Mouse (Mus musculus): Measurements from ENCODE around the gene Usp20. TPM values are rescaled to one million over a fixed set of nuclear protein-coding genes. Genes with fewer than 3 reads are reported as not detected.

Gene Usp20
- total RNA-seq, 2 experiments from 2014 or later: 55.6 to 56.6 TPM

DNA sequence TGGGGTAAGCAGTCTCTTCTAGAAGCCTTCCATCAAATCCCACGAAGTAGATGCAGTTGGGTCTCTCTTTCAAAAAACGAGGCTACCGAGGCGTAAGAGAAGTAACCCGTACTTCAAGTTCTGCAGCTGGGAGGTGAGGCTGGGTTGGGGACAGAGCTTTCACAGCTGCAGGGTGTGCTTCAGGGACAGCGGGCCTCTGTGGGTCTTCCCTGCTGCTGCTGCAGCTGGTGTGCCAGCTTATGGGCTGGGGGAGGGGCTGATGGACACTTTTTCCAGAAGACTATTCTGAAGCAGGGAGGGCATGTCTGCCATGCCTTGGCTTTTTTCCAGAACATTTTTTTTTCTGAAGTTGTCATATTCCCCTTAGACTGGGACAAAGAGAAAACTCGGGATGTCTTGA lies 945 bp downstream of the Usp20 start:
- intact Hi-C loops (cut with DNase I): no loop called here
- peak in 1 of 2 experiments; percentile 6 for DNase-seq

DNA sequence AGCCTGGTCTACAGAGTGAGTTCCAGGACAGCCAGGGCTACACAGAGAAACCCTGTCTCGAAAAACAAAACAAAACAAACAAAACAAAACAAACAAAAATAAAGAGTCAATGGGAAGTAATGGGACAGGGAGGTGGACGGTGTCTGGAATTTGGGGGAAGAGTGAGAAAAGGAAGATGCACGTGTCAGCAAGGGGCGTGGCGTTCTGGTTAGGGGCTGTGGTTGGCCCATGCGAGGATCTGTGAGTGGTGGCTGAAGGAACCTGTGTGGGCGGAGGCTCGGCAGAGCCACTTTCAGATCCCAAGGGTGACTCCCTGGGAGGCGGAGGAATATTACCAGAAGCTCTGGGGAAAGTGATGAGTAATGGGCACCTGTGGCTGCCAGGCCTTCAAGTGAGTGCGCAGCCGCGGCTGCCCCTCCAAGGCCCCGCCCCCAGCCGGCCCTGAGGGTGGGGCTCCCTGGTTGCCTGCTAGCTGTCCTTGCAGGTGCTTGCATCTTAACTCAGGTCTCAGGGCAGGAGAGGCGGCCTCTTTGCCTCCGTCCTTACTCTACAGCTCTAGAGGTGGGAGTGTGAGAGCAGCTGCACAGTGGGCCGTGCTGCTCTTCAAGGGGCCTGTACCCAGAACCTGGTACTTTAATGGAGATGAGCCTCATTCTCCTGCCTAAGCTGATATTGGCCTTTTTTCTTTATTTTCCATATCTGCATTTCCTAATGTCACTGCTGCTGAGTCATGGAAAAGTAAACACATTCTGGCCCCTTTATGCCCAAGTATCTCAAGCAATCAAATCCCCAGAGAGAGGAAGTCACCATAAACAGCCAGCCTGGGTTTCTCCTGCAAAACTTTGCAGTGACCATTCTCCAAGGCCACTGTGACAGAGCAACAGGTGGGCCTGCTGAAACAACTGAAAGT lies 3.3 kb downstream of the Usp20 start:
- intact Hi-C loops (cut with DNase I): no loop called here
- DNase-seq: peak in 1 of 2 experiments; percentile 38

DNA sequence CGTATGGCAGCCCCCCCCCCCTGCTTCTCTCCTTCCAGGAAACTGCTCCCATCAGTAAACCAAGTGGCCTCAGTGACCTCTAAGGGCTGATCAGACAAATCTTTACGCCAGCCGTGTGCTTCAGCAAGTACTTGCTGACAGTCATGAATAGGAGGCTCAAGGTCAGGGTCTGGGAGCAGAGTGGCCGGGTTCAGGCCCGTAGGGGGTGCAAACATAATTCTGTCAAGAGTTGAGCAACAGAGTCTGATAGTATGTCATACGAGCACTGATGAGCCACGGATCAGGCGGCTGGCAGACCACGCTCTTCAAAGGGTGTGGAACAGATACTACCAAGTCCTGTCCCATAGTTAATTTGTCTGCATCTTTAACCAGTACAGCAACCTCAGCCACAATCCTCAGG lies 8.1 kb downstream of the Usp20 start:
- no peak for DNase-seq
- intact Hi-C loops (cut with DNase I): no loop called here

DNA sequence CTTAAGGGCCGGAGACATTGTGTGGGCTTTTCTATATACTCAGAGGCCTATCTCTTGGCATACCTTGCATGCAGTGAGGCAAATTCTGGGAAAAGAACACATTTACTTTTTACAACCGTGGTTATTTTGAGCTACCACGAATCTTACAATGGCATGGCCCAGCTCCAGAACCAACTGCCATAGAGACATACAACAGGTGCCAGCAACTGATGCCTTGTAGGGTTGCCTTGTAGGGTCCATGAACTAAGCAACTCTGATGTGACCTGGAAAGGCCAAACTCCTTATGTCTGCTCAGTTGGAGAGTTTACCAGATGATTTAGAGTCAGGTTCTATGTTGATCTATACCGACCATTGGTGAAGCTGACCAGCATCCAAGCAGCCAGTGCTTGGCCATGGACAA lies 12.8 kb downstream of the Usp20 start:
- DNase-seq: no peak
- intact Hi-C loops (cut with DNase I): no loop called here

DNA sequence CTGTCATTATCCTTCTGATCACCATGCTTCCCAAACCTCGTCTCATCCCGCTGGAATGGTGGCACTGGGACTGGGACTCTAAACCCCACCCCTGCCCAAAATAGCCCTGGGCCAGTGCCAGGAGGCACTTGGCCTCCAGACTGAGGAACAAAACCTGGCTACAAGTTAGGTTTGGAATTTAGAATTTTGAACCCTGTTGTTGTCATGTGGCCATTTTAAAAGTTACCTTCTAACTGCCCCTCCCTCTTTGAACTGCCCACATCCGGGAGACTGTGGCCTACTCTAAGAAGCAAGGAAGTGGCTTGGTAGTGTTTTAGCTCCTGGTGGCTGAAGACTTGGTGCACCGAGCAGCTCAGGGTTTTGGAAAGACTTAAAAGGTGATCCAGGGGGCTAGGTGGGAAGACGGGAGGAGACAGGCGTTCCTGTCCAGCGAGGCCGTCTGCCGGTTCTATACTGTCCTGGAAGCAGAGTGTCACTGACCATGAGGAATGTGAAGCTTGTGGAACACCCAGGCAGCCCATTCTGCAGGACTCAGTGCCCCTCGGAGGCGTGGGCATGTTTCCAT lies 13.4 kb downstream of the Usp20 start:
- intact Hi-C loops (cut with DNase I): no loop called here
- DNase-seq: peak; percentile 69 to 80

DNA sequence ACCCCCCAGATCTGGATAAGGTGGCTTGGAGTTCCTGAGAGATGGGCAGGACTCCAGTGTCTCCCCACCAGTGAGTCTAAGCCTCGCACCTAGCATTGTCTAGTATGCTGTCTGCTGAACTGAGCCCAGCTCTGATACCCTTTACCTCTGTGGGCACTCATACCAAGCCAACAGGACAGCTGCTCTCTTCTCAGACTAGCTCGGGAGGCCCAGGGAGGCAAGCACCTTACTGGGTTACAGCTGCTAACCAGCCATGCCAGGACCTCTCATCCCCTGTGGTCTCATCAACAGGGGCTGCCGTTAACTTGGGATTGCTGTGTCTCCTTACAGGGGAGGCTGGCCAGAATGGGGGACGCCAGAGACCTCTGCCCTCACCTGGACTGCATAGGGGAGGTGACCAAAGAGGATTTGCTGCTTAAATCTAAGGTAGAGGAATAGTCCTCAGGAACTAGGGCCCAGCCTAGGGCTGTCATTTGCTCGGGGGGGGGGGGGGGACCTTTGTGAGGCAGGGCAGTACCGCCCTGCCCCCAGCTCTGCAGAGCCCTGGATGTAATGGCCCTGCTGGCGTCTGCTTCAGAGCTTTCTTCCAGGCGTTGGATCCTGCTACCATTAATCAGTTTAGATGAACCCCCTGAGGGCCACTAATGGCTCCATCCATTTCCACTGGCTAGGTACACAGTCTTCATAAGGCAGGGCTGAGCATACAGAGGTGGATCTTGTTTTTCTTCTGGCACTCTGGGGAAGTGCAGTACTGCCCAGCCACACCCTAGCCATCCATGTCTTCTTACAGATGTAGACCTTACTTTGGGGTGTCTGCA lies 16.6 kb downstream of the Usp20 start:
- intact Hi-C loops (cut with DNase I): no loop called here
- DNase-seq: no peak

DNA sequence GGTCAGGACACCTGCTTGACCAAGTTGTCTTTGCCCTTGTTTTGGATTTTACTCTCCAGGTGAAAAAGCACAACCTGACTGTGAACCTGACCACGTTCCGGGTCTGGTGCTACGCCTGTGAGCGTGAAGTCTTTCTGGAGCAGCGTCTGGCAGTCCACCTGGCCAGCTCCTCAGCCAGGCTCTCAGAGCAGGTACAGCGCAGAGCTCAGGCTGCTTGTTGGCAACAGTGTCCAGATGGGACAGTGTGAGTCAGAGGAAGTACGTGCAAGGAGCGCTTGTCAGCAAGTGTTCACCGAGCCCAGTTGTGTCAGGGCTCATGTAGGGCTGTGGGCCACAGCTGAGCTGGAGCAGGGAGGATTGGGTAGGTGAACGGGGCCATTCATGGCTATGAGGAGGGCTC lies 20.8 kb downstream of the Usp20 start:
- intact Hi-C loops (cut with DNase I): no loop called here
- DNase-seq: no peak

DNA sequence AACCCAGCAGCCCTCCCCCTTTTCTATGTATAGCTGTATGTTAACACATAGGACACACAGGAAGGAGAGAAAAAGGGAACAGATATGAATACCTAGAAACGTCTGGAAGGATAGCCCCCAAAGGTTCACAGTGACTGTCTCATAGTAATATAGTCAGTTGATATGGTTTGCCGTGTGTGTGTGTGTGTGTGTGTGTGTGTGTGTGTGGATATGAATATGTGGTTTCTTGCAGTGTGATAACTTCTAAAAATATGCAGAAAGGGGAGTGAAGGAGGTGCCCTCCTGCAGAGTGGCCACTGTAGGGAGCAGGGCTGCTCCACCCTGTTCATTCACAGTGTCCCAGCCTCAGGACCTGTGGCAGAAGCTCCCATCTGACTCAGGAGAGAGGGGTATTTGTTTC lies 23.4 kb downstream of the Usp20 start:
- intact Hi-C loops (cut with DNase I): no loop called here
- DNase-seq: no peak

DNA sequence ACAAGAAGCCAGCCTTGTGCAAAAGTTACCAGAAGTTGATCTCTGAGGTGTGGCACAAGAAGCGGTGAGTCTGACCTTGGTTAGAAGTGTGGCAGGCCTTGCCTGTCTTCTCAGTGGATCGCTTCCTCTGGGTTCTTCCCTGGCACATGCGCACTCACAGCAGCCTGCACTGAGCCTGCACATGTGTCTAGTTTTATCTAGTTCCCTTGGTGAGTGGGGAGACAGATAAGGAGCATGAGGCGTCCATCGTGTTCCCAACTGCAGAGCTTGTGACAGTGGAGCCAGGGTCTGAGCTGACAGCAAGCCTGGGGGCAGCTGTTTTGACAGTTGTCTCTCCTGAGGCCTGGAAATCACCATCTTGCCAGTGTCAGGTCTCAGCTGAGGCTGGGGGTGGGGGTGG lies 24.4 kb downstream of the Usp20 start:
- DNase-seq: peak; percentile 58 to 64
- intact Hi-C loops (cut with DNase I): no loop called here

DNA sequence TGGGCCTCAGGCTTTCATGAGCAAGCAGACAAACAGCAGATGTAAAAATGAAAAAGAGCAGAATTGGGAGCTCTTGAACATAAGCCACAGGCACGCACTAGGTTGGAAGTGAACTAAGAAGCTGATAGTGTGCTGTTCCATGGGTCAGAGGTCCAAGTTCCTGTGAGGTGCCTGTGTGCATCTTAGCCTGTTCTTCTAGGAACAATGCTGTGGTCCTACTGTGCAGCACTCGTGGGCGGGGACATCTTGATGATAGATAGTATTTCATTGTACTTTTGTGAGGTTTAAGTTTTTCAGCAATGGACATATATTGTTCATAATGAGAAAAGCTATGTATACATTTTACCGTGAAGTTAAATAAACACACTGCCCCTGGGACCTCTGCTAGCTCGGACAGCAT lies 25.1 kb downstream of the Usp20 start:
- intact Hi-C loops (cut with DNase I): no loop called here
- no peak for DNase-seq

DNA sequence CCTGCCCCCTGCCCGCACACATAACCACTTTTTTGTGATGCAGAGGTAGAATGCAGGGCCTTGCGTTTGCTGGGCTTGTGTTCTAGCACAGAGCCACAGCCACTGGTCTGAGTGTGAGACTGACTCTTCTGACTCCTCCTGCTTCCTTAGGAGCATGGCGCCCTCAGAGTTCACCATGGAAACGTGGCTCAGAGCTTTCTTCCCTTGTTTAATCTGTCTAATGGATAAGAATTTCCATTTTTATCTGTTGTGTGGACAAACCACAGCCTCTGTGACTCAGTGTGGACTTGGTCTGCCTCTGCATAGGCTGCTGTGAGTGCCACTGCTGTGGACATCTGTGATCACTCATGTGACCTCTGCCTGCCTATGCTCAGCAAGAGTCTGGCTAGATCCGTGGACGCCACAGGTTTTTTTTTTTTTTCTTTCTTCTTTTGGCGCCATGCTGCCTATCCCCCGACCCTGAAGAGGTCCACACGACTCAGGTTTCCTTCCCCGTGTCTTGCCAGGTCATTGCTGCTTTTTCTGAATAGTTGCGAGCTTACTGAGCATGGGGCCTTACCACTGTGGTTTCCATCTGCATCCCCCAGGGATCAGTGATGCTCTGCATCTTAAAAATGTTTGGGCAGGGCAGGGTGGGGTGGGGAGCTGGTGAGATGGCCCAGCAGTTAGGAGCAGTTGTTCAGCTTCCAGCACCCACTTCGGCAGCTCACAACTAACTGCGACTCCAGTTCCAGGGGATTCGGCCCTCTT lies 31.5 kb downstream of the Usp20 start:
- DNase-seq: no peak

DNA sequence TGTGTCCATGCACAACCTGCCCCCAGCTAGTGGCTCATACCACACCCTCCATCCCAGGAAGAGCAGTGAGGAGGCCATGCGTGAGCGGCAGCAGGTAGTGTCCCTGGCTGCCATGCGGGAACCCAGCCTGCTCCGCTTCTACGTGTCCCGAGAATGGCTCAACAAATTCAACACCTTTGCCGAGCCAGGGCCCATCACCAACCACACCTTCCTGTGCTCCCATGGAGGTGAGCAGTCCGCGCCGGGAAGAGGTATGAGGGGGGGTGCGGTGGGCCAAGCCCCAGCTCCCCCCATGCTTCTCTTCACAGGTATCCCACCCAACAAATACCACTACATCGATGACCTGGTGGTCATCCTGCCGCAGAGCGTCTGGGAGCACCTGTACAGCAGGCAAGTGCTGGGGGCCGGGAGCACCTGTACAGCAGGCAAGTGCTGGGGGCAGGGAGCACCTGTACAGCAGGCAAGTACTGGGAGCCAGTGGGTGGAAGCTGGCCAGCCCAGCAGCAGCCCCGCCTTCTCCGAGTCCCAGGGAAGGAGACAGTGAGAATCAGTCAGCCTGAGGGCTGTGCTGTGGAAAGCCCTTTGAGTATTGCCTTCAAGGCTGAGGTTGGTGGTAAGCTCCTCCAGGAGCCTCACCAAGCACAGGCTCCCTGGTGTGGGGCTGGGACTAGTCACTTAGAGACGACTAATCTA lies 35.7 kb downstream of the Usp20 start:
- intact Hi-C loops (cut with DNase I): no loop called here
- no peak for DNase-seq

More for the DNA sequence above, 31.5 kb downstream of the Usp20 start:
- intact Hi-C loops (cut with DNase I): no loop called here

DNA sequence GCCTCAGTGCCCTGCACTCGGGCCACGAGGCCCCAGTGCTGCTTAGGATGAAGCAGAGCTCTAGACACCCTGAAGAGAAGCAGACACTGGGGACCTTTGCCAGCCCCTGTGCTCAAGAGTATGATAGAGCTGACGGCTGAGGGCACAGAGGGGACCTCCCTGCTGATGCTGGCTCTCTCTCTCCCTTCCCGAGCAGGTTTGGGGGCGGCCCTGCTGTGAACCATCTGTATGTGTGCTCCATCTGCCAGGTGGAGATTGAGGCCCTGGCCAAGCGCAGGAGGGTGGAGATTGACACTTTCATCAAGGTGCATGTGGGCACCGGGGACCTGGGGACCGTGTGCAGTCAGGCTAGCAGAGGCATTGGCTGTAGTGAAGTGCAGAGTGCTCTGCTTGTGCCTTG lies 36.4 kb downstream of the Usp20 start:
- intact Hi-C loops (cut with DNase I): no loop called here
- no peak for DNase-seq

DNA sequence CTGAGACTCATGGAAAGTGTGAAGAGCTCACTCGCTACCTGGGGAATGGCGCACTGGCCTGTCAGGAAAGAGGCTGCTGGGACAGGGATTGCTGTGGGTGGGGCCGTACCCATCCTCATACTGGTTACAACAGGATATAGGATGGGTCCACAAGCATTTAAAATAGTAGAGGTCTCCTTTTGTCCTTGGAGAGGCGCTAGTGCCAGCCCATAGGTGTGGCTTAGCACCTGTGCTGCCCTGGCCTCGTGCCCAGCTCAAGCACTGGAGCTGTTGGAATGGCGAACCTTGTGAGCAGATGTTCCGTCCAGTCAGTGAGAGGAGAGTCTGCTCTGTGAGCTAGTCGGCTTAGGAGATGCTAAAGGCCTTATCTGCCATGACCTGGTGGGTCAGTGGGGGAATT lies 36.9 kb downstream of the Usp20 start:
- DNase-seq: no peak
- intact Hi-C loops (cut with DNase I): no loop called here

DNA sequence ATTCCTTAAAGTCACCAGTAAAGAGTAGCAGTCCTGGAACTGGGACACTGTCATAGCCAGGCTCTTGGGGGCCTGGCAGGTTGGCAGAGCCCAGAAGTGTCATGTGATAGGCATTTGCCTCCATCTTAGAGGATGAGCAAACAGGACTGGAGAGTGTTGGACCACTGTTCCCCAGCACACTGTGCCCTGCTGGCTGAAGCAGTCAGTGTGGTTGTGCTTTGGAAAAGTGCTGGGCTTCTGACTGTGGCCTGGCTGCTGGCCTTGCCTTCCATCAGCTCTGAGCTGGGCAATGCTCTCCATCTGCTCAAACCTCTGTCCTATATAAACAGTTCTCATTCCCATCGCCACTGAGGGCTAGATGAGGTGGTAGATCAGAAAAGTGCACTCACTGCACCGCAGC lies 38.1 kb downstream of the Usp20 start:
- DNase-seq: no peak
- intact Hi-C loops (cut with DNase I): loop anchor here (5.0 kb wide), 1 partner anchor 272 kb away; no protein-coding TSS in a partner anchor

DNA sequence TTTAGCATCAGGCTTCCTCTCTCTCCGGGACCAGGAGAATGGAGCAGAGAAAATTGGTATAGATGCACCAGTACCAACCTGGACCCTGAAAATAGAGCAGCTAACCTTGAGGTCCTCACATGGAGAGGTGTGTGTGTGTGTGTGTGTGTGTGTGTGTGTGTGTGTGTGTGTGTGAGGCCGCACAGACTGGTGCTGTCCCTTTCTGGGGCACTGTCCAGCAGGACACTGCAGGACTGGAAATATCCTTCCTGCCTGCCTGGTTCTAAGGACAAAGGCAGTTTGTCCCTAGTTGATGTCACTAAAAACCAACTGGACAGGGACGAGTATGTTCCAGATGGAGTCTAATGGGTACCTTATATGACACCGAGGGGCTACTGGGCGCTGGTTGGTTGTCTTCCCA lies 41.9 kb downstream of the Usp20 start:
- DNase-seq: no peak
- intact Hi-C loops (cut with DNase I): loop anchor here (2.0 to 5.0 kb wide), 2 partner anchors 127 to 268 kb away; no protein-coding TSS in a partner anchor

DNA sequence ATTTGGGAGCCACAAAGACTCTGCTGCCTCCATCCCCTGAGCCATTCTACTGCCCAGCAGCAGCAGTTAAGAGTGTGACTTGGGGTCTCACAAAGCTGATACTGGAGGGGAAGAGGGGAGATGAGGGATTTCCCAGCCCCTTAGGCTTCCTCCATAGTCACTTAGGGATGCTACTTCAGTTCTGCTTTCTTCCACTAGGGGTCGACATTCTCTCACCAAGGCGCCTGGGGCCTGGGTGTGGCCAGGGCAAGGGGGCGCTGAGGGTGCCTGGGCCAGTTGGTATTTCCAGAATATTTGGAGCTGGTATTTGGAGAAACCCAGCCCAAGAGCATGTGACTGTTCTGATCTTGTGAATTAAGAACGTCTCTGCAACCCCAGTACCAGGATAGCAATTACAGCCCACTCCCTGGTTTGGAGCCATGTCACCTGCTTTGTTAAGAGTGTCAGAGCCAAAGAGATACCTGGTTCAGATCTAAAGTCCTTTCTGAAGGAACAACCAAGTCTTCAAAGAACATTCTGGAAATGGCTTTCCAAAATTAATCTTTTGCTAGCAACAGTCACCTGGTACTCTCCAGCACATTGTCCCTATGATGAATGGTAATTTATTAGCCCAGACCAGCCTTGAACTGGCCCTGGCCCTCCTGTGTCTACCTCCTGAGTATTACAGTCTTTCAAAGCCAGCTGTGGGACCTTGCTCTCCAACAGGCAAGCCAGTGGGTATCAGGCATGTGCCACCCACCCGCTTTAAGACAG lies 42.7 kb downstream of the Usp20 start:
- peak; percentile 49 to 83 for DNase-seq
- intact Hi-C loops (cut with DNase I): loop anchor here (2.0 to 5.0 kb wide), 3 partner anchors 126 to 268 kb away; no protein-coding TSS in a partner anchor

DNA sequence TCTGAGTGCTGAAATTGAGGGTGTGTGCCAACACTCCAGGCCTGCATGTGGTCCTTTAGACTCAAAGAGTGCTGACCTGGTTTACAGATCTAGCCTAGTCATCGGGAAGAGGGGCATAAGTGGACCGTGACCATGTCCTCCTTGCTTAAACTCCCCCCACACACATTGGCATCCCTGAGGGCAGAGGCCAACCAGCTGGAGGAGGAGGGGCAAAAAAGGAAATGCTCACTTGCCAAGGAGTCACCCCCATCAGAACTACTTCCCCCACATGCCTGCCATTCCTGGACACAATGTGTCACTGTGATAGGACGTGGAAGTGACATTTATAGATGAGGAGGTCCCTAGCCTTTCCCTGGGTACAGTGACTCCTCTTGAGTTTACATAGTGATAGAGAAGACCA lies 43.4 kb downstream of the Usp20 start:
- intact Hi-C loops (cut with DNase I): loop anchor here (2.0 to 5.0 kb wide), 2 partner anchors 125 to 157 kb away; no protein-coding TSS in a partner anchor
- DNase-seq: no peak

DNA sequence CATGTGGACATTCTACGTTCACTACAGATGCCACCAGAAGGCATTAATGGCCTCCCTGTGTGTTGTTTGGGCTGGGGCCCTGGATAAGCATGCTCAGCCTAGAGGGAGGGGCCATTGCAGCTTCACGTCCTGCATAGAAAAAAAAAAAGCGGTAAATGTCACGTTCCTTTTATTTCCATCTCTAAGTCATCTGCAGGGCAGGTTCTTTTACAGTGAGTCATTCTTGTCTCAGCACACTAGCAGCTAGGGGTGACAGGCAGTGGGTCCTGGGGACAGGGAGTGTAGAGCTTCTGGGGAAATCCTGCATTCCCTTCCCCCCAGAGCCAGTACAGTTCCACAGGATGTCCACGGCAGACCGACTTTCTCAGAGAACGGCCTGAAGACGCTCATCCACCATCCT lies 44.6 kb downstream of the Usp20 start:
- intact Hi-C loops (cut with DNase I): loop anchor here (5.0 kb wide), 1 partner anchor 156 kb away; no protein-coding TSS in a partner anchor
- DNase-seq: no peak
